Mouse (Mus musculus): ENCODE measurements around the gene Rnf40.

Rnf40 gene

DNA sequence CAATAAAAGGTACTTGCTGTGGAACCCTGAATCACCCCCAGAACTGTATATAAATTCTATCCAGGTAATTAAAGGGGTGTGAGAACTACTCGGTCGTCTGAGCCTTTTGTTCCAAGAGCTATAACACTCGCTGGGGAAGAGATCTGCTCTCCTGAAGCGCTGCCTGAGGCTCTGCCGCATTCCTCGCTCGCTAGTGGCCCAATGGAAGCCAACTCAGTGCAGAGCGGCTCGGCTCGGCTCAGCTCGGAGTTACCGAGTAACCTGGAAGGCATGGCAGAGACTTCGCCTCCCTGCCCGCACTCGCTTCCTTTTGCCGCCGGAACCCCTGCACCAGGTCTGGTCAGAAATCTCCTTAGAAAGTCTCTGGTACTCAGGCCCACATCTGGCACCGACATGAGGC is 63.5 kb downstream of the Rnf40 start:
- DNase-seq = no peak

DNA sequence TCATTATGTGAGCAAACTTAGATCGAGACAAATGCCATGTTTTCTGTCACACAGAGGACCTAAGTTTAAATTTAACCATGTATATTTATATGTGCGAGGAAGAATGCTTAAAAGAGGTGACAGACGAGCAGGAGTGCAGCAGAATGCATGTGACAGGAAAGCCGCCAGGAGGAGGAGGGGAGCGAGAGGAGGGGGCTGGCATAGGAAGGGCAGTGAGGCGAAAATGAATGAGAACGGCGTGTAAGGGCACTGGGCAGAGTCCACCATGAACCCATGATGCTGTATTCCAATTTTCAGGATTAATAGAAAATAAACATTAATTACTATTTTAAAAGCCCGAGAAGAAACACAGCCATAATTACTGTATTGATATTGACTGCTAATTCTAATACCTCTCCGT is 65.8 kb downstream of the Rnf40 start:
- DNase-seq = no peak
